Mouse (Mus musculus): Measurements from ENCODE around the gene Shisa5. TPM values are rescaled to one million over a fixed set of nuclear protein-coding genes. Genes with fewer than 3 reads are reported as not detected.

The Shisa5 gene
- polyA plus RNA-seq, 1 experiment from 2014 or later, result 95.6 TPM

Other genes starting within 250 kb of the Shisa5 start
- 12.0 and 16.3 TPM in 2 replicates for gene Nckipsd, start 230.2 kb upstream of the Shisa5 start, polyA plus RNA-seq (2015; fragmentation: Nextera tagmentation; extraction: Ambion mirVana)
- gene Celsr3, start 212.2 kb upstream of the Shisa5 start, polyA plus RNA-seq (2015; fragmentation: Nextera tagmentation; extraction: Ambion mirVana), result 0.13 and 0.26 TPM in 2 replicates
- gene Slc26a6, start 185.3 kb upstream of the Shisa5 start, polyA plus RNA-seq (2015; fragmentation: Nextera tagmentation; extraction: Ambion mirVana), result 11.3 and 15.2 TPM in 2 replicates
- gene Tmem89, start 123.9 kb upstream of the Shisa5 start, polyA plus RNA-seq (2015; fragmentation: Nextera tagmentation; extraction: Ambion mirVana), result not detected in 2 replicates
- 513 and 523 TPM in 2 replicates for gene Uqcrc1, start 101.9 kb upstream of the Shisa5 start, polyA plus RNA-seq (2015; fragmentation: Nextera tagmentation; extraction: Ambion mirVana)
- gene Col7a1, start 85.0 kb upstream of the Shisa5 start, polyA plus RNA-seq (2015; fragmentation: Nextera tagmentation; extraction: Ambion mirVana), result 2.1 and 3.5 TPM in 2 replicates
- 0.14 and 0.18 TPM in 2 replicates for gene Ucn2, start 52.6 kb upstream of the Shisa5 start, polyA plus RNA-seq (2015; fragmentation: Nextera tagmentation; extraction: Ambion mirVana)
- 8.7 and 10.6 TPM in 2 replicates for gene Pfkfb4, start 46.8 kb upstream of the Shisa5 start, polyA plus RNA-seq (2015; fragmentation: Nextera tagmentation; extraction: Ambion mirVana)
- 11.1 and 13.8 TPM in 2 replicates for gene Trex1, start 21.2 kb downstream of the Shisa5 start, polyA plus RNA-seq (2015; fragmentation: Nextera tagmentation; extraction: Ambion mirVana)
- 26.3 and 27.0 TPM in 2 replicates for gene Atrip, start 35.6 kb downstream of the Shisa5 start, polyA plus RNA-seq (2015; fragmentation: Nextera tagmentation; extraction: Ambion mirVana)
- gene Ccdc51, start 43.9 kb downstream of the Shisa5 start, polyA plus RNA-seq (2015; fragmentation: Nextera tagmentation; extraction: Ambion mirVana), result 12.9 and 13.6 TPM in 2 replicates
- gene Tma7, start 44.0 kb downstream of the Shisa5 start, polyA plus RNA-seq (2015; fragmentation: Nextera tagmentation; extraction: Ambion mirVana), result 616 and 693 TPM in 2 replicates
- gene Plxnb1, start 56.8 kb downstream of the Shisa5 start, polyA plus RNA-seq (2015; fragmentation: Nextera tagmentation; extraction: Ambion mirVana), result 15.2 and 19.4 TPM in 2 replicates
- not detected in 2 replicates for gene Fbxw21, start 123.5 kb downstream of the Shisa5 start, polyA plus RNA-seq (2015; fragmentation: Nextera tagmentation; extraction: Ambion mirVana)
- gene Fbxw13, start 157.4 kb downstream of the Shisa5 start, polyA plus RNA-seq (2015; fragmentation: Nextera tagmentation; extraction: Ambion mirVana), result not detected in 2 replicates
- gene Fbxw20, start 196.2 kb downstream of the Shisa5 start, polyA plus RNA-seq (2015; fragmentation: Nextera tagmentation; extraction: Ambion mirVana), result not detected in 2 replicates
- not detected in 2 replicates for gene Fbxw14, start 249.1 kb downstream of the Shisa5 start, polyA plus RNA-seq (2015; fragmentation: Nextera tagmentation; extraction: Ambion mirVana)

Measured in kidney, embryonic 15.5 days (tissue).